Mouse (Mus musculus): ENCODE data around the gene Olfr782. TPM values are rescaled to one million over a fixed set of nuclear protein-coding genes. Genes with fewer than 3 reads are reported as not detected.
"Not testable (repeated sequence)": the region's sequence is repeated elsewhere in the genome, so short reads cannot be mapped to it uniquely, and the experiment has no call there.

Gene Olfr782
- total and polyA plus RNA-seq, 3 experiments, result not detected

GRCm38 (mm10) chr10:129317817-129318216 lies 30.8 kb upstream of the Olfr782 start, which contains the start of gene Olfr780:
Gene Olfr780 (plus strand): TSS chr10:129318117.
- TF ChIP-seq POLR2AphosphoS2 (IDR thresholded peaks at IDR 0.05; ENCODE audit: low read length) (no peak), SIN3A (IDR thresholded peaks at IDR 0.05; ENCODE audit: low read length) (no peak), MAFK (IDR thresholded peaks at IDR 0.05; ENCODE audit: borderline replicate concordance, low read depth, low read length) (no peak), ELF1 (IDR thresholded peaks at IDR 0.05; ENCODE audit: low read depth, low read length) (no peak), MAX (IDR thresholded peaks at IDR 0.05; ENCODE audit: low read length) (no peak), ZKSCAN1 (IDR thresholded peaks at IDR 0.05; ENCODE audit: low read depth, low read length) (no peak), SMC3 (IDR thresholded peaks at IDR 0.05; ENCODE audit: low read depth, low read length) (no peak), CTCF (IDR thresholded peaks at IDR 0.05 in 2 of 3, conservative IDR thresholded peaks at IDR 0.05 in 1 of 3; ENCODE audit: control insufficient read depth in 1 of 3, insufficient read depth in 1 of 3, low read depth in 2 of 3, low read length in 3 of 3, poor library complexity in 1 of 3, severe bottlenecking in 1 of 3) (no peak), TBP (IDR thresholded peaks at IDR 0.05; ENCODE audit: low read depth, low read length) (no peak), POLR2AphosphoS5 (IDR thresholded peaks at IDR 0.05; ENCODE audit: borderline replicate concordance, low read depth, low read length) (no peak), MYC (IDR thresholded peaks at IDR 0.05; ENCODE audit: low read depth, low read length) (no peak), CHD1 (IDR thresholded peaks at IDR 0.05; ENCODE audit: low read depth, low read length) (no peak), RCOR1 (IDR thresholded peaks at IDR 0.05; ENCODE audit: low read depth, low read length) (no peak), MAZ (IDR thresholded peaks at IDR 0.05; ENCODE audit: low read depth, low read length) (no peak), RAD21 (IDR thresholded peaks at IDR 0.05; ENCODE audit: low read depth, low read length) (no peak), ZC3H11A (IDR thresholded peaks at IDR 0.05; ENCODE audit: low read depth, low read length) (no peak)

GRCm38 (mm10) chr10:129328554-129328953 lies 20.1 kb upstream of the Olfr782 start, which contains the start of gene Olfr781:
Gene Olfr781 (plus strand): TSS chr10:129328854.
- no peaks in the 10 kb centered on the region for H3K79me2 ChIP-seq (ENCODE audit: control insufficient read depth, insufficient read depth, low read length, poor library complexity)
- no peaks in the 10 kb centered on the region for H3K4me1 ChIP-seq (ENCODE audit: control insufficient read depth in 1 of 2, insufficient read depth in 2 of 2, low read length in 2 of 2)
- TF ChIP-seq MAFK (IDR thresholded peaks at IDR 0.05; ENCODE audit: borderline replicate concordance, low read depth, low read length) (no peak), RCOR1 (IDR thresholded peaks at IDR 0.05; ENCODE audit: low read depth, low read length) (no peak), CHD1 (IDR thresholded peaks at IDR 0.05; ENCODE audit: low read depth, low read length) (no peak), MXI1 (IDR thresholded peaks at IDR 0.05; ENCODE audit: low read depth, low read length) (no peak), UBTF (IDR thresholded peaks at IDR 0.05; ENCODE audit: borderline replicate concordance, insufficient read depth, low read depth, low read length) (no peak), TAL1 (IDR thresholded peaks at IDR 0.05; ENCODE audit: low read length) (no peak), CTCF (IDR thresholded peaks at IDR 0.05 in 2 of 3, conservative IDR thresholded peaks at IDR 0.05 in 1 of 3; ENCODE audit: control insufficient read depth in 1 of 3, insufficient read depth in 1 of 3, low read depth in 2 of 3, low read length in 3 of 3, poor library complexity in 1 of 3, severe bottlenecking in 1 of 3) (no peak), ZNF384 (IDR thresholded peaks at IDR 0.05; ENCODE audit: low read depth, low read length) (no peak), KAT2A (conservative IDR thresholded peaks at IDR 0.05; ENCODE audit: low read depth, low read length) (no peak), ELF1 (IDR thresholded peaks at IDR 0.05; ENCODE audit: low read depth, low read length) (no peak), E2F4 (IDR thresholded peaks at IDR 0.05; ENCODE audit: borderline replicate concordance, low read depth, low read length) (no peak), POLR2A (IDR thresholded peaks at IDR 0.05; ENCODE audit: control insufficient read depth in 1 of 2, insufficient read depth in 1 of 2, low read depth in 1 of 2, low read length in 2 of 2, poor library complexity in 1 of 2) (no peak), SIN3A (IDR thresholded peaks at IDR 0.05; ENCODE audit: low read length) (no peak), ETS1 (IDR thresholded peaks at IDR 0.05; ENCODE audit: low read depth, low read length) (no peak), MYC (IDR thresholded peaks at IDR 0.05; ENCODE audit: low read depth, low read length) (no peak)
- H3K36me3 ChIP-seq (ENCODE audit: control insufficient read depth in 1 of 2, insufficient read depth in 2 of 2, low read length in 2 of 2), result no peaks in the 10 kb centered on the region
- H3K4me3 ChIP-seq (ENCODE audit: control insufficient read depth in 1 of 2, insufficient read depth in 1 of 2, low read depth in 2 of 2, low read length in 2 of 2), result no peak within 1 kb of the TSS
- H3K9me3 ChIP-seq (replicated peaks; ENCODE audit: insufficient read depth, low read length), result no peaks in the 10 kb centered on the region
- H3K9ac ChIP-seq (ENCODE audit: control insufficient read depth, low read depth, low read length, poor library complexity, severe bottlenecking), result no peak within 1 kb of the TSS
- H3K27ac ChIP-seq (ENCODE audit: control insufficient read depth, low read depth, low read length), result no peak within 1 kb of the TSS
- H3K27me3 ChIP-seq (ENCODE audit: control insufficient read depth in 1 of 2, insufficient read depth in 2 of 2, low read length in 2 of 2), result no peaks in the 10 kb centered on the region
- no peak for DNase-seq (ENCODE audit: low read depth, low spot score)

More at GRCm38 (mm10) chr10:129317817-129318216, 30.8 kb upstream of the Olfr782 start, which contains the start of gene Olfr780:
- Histone ChIP-seq H3K27me3 (ENCODE audit: control insufficient read depth in 1 of 2, insufficient read depth in 2 of 2, low read length in 2 of 2) (no peaks in the 10 kb centered on the region), H3K9me3 (replicated peaks; ENCODE audit: insufficient read depth, low read length) (no peaks in the 10 kb centered on the region), H3K79me2 (ENCODE audit: control insufficient read depth, insufficient read depth, low read length, poor library complexity) (no peaks in the 10 kb centered on the region), H3K36me3 (ENCODE audit: control insufficient read depth in 1 of 2, insufficient read depth in 2 of 2, low read length in 2 of 2) (no peaks in the 10 kb centered on the region), H3K4me1 (ENCODE audit: control insufficient read depth in 1 of 2, insufficient read depth in 2 of 2, low read length in 2 of 2) (no peaks in the 10 kb centered on the region), H3K27ac (ENCODE audit: control insufficient read depth, low read depth, low read length) (no peak within 1 kb of the TSS), H3K9ac (ENCODE audit: control insufficient read depth, low read depth, low read length, poor library complexity, severe bottlenecking) (no peak within 1 kb of the TSS), H3K4me3 (ENCODE audit: control insufficient read depth in 1 of 2, insufficient read depth in 1 of 2, low read depth in 2 of 2, low read length in 2 of 2) (no peak within 1 kb of the TSS)
- DNase-seq (ENCODE audit: low read depth, low spot score), result no peak

GRCm38 (mm10) chr10:129352475-129352874 lies 3.8 kb downstream of the Olfr782 start:
- H3K4me3 ChIP-seq (ENCODE audit: control insufficient read depth in 1 of 2, insufficient read depth in 1 of 2, low read depth in 2 of 2, low read length in 2 of 2), result not testable (repeated sequence)

More at GRCm38 (mm10) chr10:129352475-129352874, 3.8 kb downstream of the Olfr782 start:
- DNase-seq (ENCODE audit: low read depth, low spot score); H3K27me3 ChIP-seq (ENCODE audit: control insufficient read depth in 1 of 2, insufficient read depth in 2 of 2, low read length in 2 of 2); H3K4me1 ChIP-seq (ENCODE audit: control insufficient read depth in 1 of 2, insufficient read depth in 2 of 2, low read length in 2 of 2); H3K79me2 ChIP-seq (ENCODE audit: control insufficient read depth, insufficient read depth, low read length, poor library complexity); H3K9ac ChIP-seq (ENCODE audit: control insufficient read depth, low read depth, low read length, poor library complexity, severe bottlenecking); H3K9me3 ChIP-seq (replicated peaks; ENCODE audit: insufficient read depth, low read length); H3K36me3 ChIP-seq (ENCODE audit: control insufficient read depth in 1 of 2, insufficient read depth in 2 of 2, low read length in 2 of 2); H3K27ac ChIP-seq (ENCODE audit: control insufficient read depth, low read depth, low read length): not testable (repeated sequence)

Measured in MEL (cell line).